Mouse (Mus musculus) heart, postnatal 25 days (tissue): ENCODE results near the gene Gpr84. TPM values are rescaled to one million over a fixed set of nuclear protein-coding genes. Genes with fewer than 3 reads are reported as not detected.

Source experiments
- microRNA-seq: library from miRNA; unstranded; fragments of <30 nt; microRNA quantifications from one replicate; pipeline ENCODE4 v1.2.0, GENCODE M21; 2022
- total RNA-seq, 2 experiments: library from RNA; stranded (reverse); gene quantifications; 2 replicates each; pipeline ENCODE4 v1.2.3; 2021

Gpr84 gene
- total RNA-seq, 2 experiments from 2014 or later: not detected

Small RNA genes within 50 kb of the gene (microRNA-seq; reads per million reads assigned to microRNA genes)
- gene Mir148b: 90.0 reads per million, percentile 56 among the genes with 10 or more reads in this experiment
- not detected for gene Mir6963

Other genes starting within 250 kb of the Gpr84 start
- gene Smug1, start 143.5 kb downstream of the Gpr84 start, total RNA-seq: 10 to 100 TPM; 12.2 to 14.1 TPM
- gene Cbx5, start 70.8 kb downstream of the Gpr84 start, total RNA-seq: 10 to 100 TPM; 55.9 to 63.9 TPM
- gene Hnrnpa1, start 70.2 kb downstream of the Gpr84 start, total RNA-seq: 100 to 1,000 TPM; 133 to 153 TPM
- gene Nfe2, start 52.2 kb downstream of the Gpr84 start, total RNA-seq: under 1 TPM; 0.42 to 0.64 TPM
- 10 to 100 TPM; 51.8 to 53.4 TPM for gene Copz1, start 37.9 kb downstream of the Gpr84 start, total RNA-seq
- gene Zfp385a, start 29.5 kb upstream of the Gpr84 start, total RNA-seq: 10 to 100 TPM; 12.5 to 13.7 TPM
- gene Itga5, start 56.2 kb upstream of the Gpr84 start, total RNA-seq: 10 to 100 TPM; 48.1 to 48.2 TPM
- not detected for gene Gtsf1, start 119.9 kb upstream of the Gpr84 start, total RNA-seq
- gene Gtsf2, start 137.9 kb upstream of the Gpr84 start, total RNA-seq: not detected
- gene Nckap1l, start 143.2 kb upstream of the Gpr84 start, total RNA-seq: 1 to 10 TPM; 3.9 to 4.2 TPM
- 1 to 10 TPM; 1.1 to 1.4 TPM for gene Pde1b, start 192.4 kb upstream of the Gpr84 start, total RNA-seq
- gene Ppp1r1a, start 227.4 kb upstream of the Gpr84 start, total RNA-seq: 10 to 100 TPM; 10.5 to 12.0 TPM